Mouse (Mus musculus): Measurements from ENCODE around the gene Dkkl1.
"Not testable (repeated sequence)": the region's sequence is repeated elsewhere in the genome, so short reads cannot be mapped to it uniquely, and the experiment has no call there.

Dkkl1 gene

GRCm38 (mm10) chr7:45211851-45212251 is at the start of gene Dkkl1:
Gene Dkkl1, minus strand, starts transcription at chr7:45212147.
- no peak for DNase-seq

GRCm38 (mm10) chr7:45259281-45259680 is 47.3 kb upstream of the Dkkl1 start:
- DNase-seq = no peak

DNA sequence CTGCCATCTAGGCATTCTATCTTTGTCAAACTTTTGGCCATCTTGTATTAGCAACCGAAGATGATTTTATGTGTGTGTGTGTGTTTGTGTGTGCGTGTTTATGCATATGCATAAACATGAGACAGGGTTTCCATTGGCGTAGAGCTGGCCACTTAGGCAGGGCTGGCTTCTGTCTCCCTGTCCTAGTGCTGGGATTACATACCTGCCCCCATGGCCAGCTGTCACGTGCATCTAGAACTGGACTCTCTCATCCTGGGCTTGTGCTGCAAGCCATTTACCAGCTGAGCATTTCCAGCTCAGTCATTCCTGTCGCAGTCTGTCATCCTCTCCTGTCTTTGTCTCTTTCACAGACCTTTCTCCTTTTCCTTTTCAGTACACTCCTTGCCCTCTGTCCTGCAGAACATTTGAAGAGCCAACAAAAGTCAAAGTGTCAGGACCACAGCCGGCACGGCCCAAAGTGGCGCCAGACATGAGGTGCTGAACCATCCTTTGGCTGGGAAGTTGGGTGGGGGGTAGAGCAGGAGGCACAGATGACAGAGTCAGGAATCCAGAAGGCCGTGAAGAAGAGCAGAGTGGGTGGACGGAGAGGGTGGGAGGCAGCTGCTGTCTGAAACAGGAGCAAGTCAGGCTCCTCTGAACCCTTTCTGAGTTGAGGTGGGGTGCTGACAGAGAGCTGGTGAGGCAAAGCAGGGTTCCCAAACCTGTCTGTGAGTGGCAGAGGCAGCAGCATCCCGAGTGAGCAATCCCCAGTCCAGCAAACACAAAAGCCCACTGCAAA is 45.3 kb upstream of the Dkkl1 start:
- no peak for DNase-seq

DNA sequence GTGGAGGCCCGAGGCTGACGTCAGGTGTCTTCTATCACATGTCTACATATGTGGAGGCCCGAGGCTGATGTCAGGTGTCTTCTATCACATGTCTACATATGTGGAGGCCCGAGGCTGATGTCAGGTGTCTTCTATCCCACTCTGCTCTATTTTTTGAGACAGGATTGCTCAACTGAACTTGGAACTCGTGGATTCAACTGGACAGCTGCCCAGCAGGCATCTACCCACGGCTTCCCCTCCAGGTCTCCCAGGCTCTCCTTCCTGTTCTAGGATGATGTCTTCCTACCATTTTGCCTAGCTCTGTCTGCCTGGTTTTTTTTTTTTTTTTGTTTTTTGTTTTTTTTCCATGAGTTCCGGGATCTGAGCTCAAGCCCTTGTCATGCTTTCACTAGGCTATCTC is 43.9 kb upstream of the Dkkl1 start:
- not testable (repeated sequence) for DNase-seq

DNA sequence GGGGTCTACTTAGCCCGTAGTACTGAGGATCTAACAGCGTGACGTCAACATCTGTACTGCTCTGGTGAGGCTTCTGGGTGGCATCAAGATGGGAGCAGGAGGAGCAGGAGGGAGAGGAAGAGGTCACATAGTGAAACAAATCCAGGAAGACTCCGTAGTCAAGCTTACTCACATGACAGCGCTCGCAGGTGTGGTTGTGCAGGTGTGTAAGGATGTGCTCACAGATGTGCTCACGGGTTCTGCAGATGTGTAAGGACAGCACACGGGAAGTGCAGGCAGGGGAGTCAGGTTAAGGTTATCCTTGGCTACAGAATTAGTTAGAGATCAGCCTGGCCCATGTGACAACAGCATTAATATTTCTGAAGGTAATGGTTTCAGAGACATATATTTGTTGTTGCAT is 41.9 kb upstream of the Dkkl1 start:
- DNase-seq = no peak

- DNase-seq = no peak
Observed at GRCm38 (mm10) chr7:45247666-45248065, 35.7 kb upstream of the Dkkl1 start.

GRCm38 (mm10) chr7:45241389-45241749 is 29.4 kb upstream of the Dkkl1 start:
- DNase-seq = no peak

- DNase-seq = no peak
Observed at GRCm38 (mm10) chr7:45240633-45241388, 28.9 kb upstream of the Dkkl1 start, which contains the start of gene Slc6a16. Gene Slc6a16, plus strand, starts transcription at chr7:45241085.

DNA sequence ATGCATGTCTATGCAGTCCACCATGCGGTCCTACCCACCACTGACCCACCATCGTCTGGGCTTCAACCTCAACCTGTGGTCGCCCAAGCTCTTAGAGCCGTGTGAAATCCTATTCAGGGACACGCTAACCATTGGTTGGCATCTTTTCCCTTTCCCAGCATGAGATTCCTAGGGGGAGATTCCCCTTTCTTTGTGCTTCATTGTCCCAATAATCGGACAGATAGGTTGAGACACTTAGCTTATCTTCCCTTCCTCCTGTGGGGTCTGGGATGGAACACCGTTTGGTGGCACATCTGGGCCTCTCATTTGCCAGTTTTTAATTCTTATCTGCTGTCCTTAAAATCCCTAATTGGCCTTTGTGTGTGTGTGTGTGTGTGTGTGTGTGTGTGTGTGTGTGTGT is 28.2 kb upstream of the Dkkl1 start:
- DNase-seq = no peak

- DNase-seq = no peak
Observed at GRCm38 (mm10) chr7:45238723-45239496, 27.0 kb upstream of the Dkkl1 start, which contains the start of gene Cd37. Gene Cd37, minus strand, starts transcription at chr7:45239115.

GRCm38 (mm10) chr7:45237747-45238699 is 26.1 kb upstream of the Dkkl1 start:
- no peak for DNase-seq

- no peak for DNase-seq
Observed at GRCm38 (mm10) chr7:45235656-45236180, 23.8 kb upstream of the Dkkl1 start.

DNA sequence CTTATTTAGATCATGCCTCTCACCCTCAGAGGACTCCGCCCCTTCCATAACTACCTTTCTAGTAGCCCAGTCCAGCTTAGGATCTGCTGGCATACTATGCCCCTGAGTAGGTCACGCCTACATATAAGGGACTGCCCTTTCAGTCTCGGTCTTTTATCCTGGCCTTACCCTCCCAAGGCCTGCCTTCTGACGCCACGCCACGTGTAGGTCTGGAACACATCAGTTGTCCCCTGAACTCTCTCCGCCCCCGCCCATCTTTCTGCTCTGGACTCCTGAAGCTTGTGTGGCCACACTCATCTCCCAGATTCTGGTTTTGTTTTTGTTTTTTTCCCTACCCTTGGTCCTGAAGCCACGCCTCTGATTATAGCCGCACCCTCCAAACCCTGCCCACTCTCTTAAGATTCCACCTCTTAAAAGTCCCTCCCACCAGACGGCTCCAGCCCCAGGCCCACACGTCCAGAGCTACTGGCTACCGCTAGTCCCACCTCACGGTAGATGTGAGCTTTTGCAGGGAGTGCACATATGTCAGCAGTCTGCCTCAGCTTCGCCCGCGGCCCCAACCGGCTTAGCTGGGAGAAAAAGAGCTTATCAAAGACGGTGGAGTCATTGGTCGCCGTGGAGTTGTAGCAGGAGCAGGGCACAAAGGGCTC is 23.1 kb upstream of the Dkkl1 start:
- DNase-seq = no peak

DNA sequence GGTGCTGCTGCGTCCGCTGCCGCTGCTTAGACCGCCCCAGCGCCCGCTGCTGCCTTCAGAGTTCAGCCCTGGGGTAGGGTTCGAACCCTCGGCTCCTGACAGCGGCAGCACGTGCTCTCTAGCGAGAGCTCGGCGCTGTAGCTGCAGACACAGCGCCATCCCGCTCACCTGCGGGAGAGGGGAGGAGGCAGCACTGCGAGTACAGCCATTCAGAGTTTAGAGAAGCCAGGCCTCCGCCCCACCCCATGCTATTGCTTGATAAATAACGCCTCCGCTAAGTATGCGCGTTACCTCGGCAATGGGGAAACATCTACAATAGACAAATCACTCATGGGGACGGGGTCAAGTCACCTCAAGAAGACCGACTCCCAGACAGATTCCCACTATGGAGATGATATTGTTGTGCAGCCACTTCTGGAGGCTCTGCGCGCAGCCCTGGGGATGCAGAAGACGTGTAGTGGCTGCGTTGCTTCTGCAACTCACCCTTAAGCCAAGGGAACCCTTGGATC is 22.4 kb upstream of the Dkkl1 start:
- DNase-seq = no peak

DNA sequence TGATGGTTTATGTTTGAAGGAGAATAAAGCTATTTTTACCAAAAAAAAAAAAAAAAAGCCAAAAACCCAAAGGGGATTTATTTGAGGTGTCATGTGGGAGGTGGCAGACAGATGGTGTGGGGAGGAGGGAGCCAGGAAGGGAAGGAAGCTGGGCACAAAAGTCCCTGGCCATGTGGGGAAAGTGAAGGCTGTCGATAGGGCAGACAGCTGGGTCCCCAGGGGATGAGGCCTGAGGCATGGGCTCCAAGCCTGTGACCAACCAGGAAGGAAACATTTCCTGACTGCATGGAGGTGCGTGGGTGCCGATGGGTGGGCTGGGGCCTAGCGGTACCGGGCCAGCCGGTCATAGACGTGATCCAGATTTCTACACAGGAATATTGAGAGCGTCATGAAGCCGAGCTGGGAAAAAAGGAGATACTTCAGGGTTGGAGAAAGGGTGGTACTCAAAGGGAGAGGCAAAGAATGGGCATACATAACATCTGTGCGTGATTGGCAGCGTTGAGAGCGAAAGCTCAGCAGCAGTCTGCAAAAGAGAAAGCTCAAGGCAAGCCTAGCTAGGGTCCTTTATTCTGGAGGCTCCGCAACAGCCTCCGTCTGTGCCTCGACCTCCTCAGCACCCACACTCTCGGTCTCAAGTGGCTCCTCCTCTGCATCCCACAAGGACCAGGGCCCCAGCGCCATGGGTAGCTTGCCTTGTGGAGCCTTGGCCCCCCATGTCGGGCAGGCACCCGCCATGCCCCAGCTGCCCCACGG is 21.8 kb upstream of the Dkkl1 start:
- peak; percentile 32 for DNase-seq

GRCm38 (mm10) chr7:45232716-45233465 is 20.9 kb upstream of the Dkkl1 start:
- no peak for DNase-seq

- DNase-seq = no peak
Observed at GRCm38 (mm10) chr7:45231941-45232340, 20.0 kb upstream of the Dkkl1 start.

- no peak for DNase-seq
Observed at GRCm38 (mm10) chr7:45231192-45231591, 19.2 kb upstream of the Dkkl1 start.

DNA sequence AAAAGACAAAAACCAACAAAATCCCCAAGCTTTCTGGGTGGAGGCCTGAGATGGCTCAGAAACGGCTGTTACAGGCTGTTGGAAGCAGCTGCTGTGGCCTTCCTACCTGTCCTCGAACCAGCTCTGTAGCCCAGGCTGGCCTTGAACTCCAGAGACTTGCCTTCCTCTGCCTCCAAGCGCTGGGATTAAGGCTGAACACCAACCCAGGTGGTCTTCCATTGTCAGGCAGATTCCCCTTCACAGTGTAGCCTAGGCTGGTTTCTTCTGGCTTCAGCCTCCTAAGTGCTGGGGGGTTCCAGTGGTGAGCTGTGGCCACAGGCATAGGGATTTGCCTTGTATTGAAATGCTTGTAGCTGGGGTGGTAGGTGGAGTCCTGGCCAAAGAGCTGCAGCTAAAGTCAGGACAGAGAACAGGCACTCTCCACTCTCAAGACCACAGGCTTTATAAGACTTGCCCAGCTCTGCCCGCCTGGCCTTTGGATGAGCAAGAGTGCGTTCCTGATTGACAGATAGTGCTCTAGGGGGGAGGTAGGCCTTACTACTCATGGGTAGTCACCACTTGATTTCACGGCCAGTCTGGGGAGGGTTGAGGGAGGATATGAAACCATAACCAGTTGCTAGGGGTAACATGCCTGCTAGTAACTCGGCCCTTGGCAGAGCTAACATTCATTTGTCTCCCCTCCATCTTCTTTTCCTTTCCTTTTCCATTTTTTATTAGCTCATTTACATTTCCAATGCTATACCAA is 17.7 kb upstream of the Dkkl1 start:
- no peak for DNase-seq

Data from cerebellum, adult 9-11 months (tissue).